In genomic region chr4:141958188-141958587, GRCm38 (mm10) we compare ENCODE assay signal across 8 mouse cellular contexts. TPM values are rescaled to one million over a fixed set of nuclear protein-coding genes. Genes with fewer than 3 reads are reported as not detected.
DNase-seq lines count a peak whose midpoint lies in the region; ATAC-seq and TF ChIP-seq lines count a peak whose summit lies in the region.

No protein-coding gene starts in this region.

- H3K9me3 ChIP-seq in heart, embryonic 14.5 days (ENCODE audit: control insufficient read depth, low read length) = peaks cover 7% of the 10 kb centered on the region; the same call in 1 of the 2 replicates
- no peaks in the 10 kb centered on the region for H3K9me3 ChIP-seq in kidney, postnatal 0 days (replicated peaks; ENCODE audit: low read length)
- no peaks in the 10 kb centered on the region for H3K9me3 ChIP-seq in liver, embryonic 14.5 days (ENCODE audit: control insufficient read depth, low read length)
- 0 out of 2 replicates have a peak, but pooled peaks cover 3% of the 10 kb centered on the region for H3K9me3 ChIP-seq in stomach, embryonic 16.5 days (replicated peaks; ENCODE audit: control insufficient read depth, low read length)

- peak overlapping the region; percentile 26; the same call in 1 of the 2 replicates for H3K4me2 ChIP-seq in heart, embryonic 14.5 days (ENCODE audit: low read length)
- H3K4me2 ChIP-seq in kidney, postnatal 0 days (ENCODE audit: low read length) = peak overlapping the region; percentile 36; the same call in 1 of the 2 replicates
- no peak overlapping the region for H3K4me2 ChIP-seq in liver, embryonic 14.5 days (ENCODE audit: low read depth)
- peak overlapping the region; percentile 37 for H3K4me2 ChIP-seq in stomach, embryonic 16.5 days (ENCODE audit: low read depth, low read length)

- no peak overlapping the region for H3K9ac ChIP-seq in heart, embryonic 14.5 days (ENCODE audit: low read length)
- no peak overlapping the region for H3K9ac ChIP-seq in kidney, postnatal 0 days (ENCODE audit: low read depth, low read length)
- no peak overlapping the region for H3K9ac ChIP-seq in liver, embryonic 14.5 days (replicated peaks)
- peak overlapping the region; percentile 20; the same call in 1 of the 2 replicates for H3K9ac ChIP-seq in stomach, embryonic 16.5 days (ENCODE audit: low read length)

- no peak for TF ChIP-seq POLR2A in bone marrow macrophage, adult 2 months (IDR thresholded peaks at IDR 0.05; ENCODE audit: borderline replicate concordance, low read depth, low read length)

- H3K4me1 ChIP-seq in bone marrow macrophage, adult 2 months (ENCODE audit: control insufficient read depth, insufficient read depth, low read length) = peaks cover 54% of the 10 kb centered on the region
- peaks cover 14 to 22% of the 10 kb centered on the region in 2 experiments for H3K4me1 ChIP-seq in heart, embryonic 14.5 days (ENCODE audit: control insufficient read depth in 2 of 2, insufficient read depth in 2 of 2, low read length in 2 of 2)
- H3K4me1 ChIP-seq in kidney, postnatal 0 days (replicated peaks; ENCODE audit: insufficient read depth, low read length) = 0 out of 2 replicates have a peak, but pooled peaks cover 4% of the 10 kb centered on the region
- H3K4me1 ChIP-seq in liver, embryonic 14.5 days (replicated peaks; ENCODE audit: control insufficient read depth in 2 of 2, insufficient read depth in 2 of 2, low read length in 1 of 2) = peaks cover 0 to 10% of the 10 kb centered on the region in 2 experiments; a peak in 2 of 4 replicates
- H3K4me1 ChIP-seq in stomach, embryonic 16.5 days (ENCODE audit: control insufficient read depth, insufficient read depth, low read length) = peaks cover 27% of the 10 kb centered on the region

- H3K27ac ChIP-seq in bone marrow macrophage, adult 2 months (ENCODE audit: insufficient read depth, low read depth, low read length) = peak overlapping the region; percentile 51
- no peak overlapping the region for H3K27ac ChIP-seq in heart, embryonic 14.5 days (replicated peaks in 1 of 2; ENCODE audit: control insufficient read depth in 1 of 2, insufficient read depth in 1 of 2, low read depth in 2 of 2, low read length in 2 of 2)
- peak overlapping the region; percentile 31; the same call in 1 of the 2 replicates for H3K27ac ChIP-seq in kidney, postnatal 0 days
- no peak overlapping the region for H3K27ac ChIP-seq in liver, embryonic 14.5 days
- H3K27ac ChIP-seq in stomach, embryonic 16.5 days (ENCODE audit: low read length) = peak overlapping the region; percentile 62; the same call in 1 of the 2 replicates

- no peaks in the 10 kb centered on the region for H3K36me3 ChIP-seq in heart, embryonic 14.5 days (ENCODE audit: control insufficient read depth, insufficient read depth, low read length)
- H3K36me3 ChIP-seq in kidney, postnatal 0 days (ENCODE audit: insufficient read depth, low read length) = no peaks in the 10 kb centered on the region
- no peaks in the 10 kb centered on the region for H3K36me3 ChIP-seq in liver, embryonic 14.5 days (replicated peaks; ENCODE audit: control insufficient read depth, insufficient read depth, low read depth)
- H3K36me3 ChIP-seq in stomach, embryonic 16.5 days (ENCODE audit: control insufficient read depth, insufficient read depth, low read length) = no peaks in the 10 kb centered on the region

- DNase-seq in kidney, postnatal 0 days (ENCODE audit: low spot score) = peak; percentile 89
- DNase-seq in liver, embryonic 14.5 days (ENCODE audit: low read depth in 3 of 3, low spot score in 3 of 3) = peak; percentile 26 to 39 (median 36)
- peak; percentile 80 for DNase-seq in neural tube, embryonic 10.5 days (ENCODE audit: extremely low spot score, low spot score)

- no peaks in the 10 kb centered on the region for H3K27me3 ChIP-seq in heart, embryonic 14.5 days (ENCODE audit: control insufficient read depth, insufficient read depth, low read length)
- H3K27me3 ChIP-seq in kidney, postnatal 0 days (ENCODE audit: insufficient read depth, low read length) = no peaks in the 10 kb centered on the region
- no peaks in the 10 kb centered on the region for H3K27me3 ChIP-seq in liver, embryonic 14.5 days (ENCODE audit: control insufficient read depth, insufficient read depth, low read length)
- no peaks in the 10 kb centered on the region for H3K27me3 ChIP-seq in stomach, embryonic 16.5 days (ENCODE audit: control insufficient read depth, insufficient read depth, low read length)

- TF ChIP-seq EP300 in liver, embryonic 14.5 days (IDR thresholded peaks at IDR 0.05; ENCODE audit: low read depth) = no peak

- WGBS in heart, embryonic 14.5 days = 5% methylated on average over 9 of the region's 9 CpGs
- WGBS in kidney, postnatal 0 days = 6% methylated on average over 9 of the region's 9 CpGs
- WGBS in liver, embryonic 14.5 days (ENCODE audit: insufficient replicate concordance) = 6% methylated on average over 9 of the region's 9 CpGs
- WGBS in stomach, embryonic 16.5 days = 6% methylated on average over 9 of the region's 9 CpGs

- TF ChIP-seq CTCF in bone marrow macrophage, adult 2 months (IDR thresholded peaks at IDR 0.05; ENCODE audit: low read depth, low read length) = peak; percentile 73
- TF ChIP-seq CTCF in kidney, postnatal 0 days (IDR thresholded peaks at IDR 0.05; ENCODE audit: low read depth) = peak; percentile 96
- TF ChIP-seq CTCF in liver, embryonic 14.5 days (IDR thresholded peaks at IDR 0.05; ENCODE audit: low read depth) = peak; percentile 89

- no peak overlapping the region for H3K4me3 ChIP-seq in bone marrow macrophage, adult 2 months (ENCODE audit: insufficient read depth, low read length)
- no peak overlapping the region for H3K4me3 ChIP-seq in heart, embryonic 14.5 days (ENCODE audit: control insufficient read depth in 1 of 2, insufficient read depth in 1 of 2, low read depth in 1 of 2, low read length in 2 of 2)
- no peak overlapping the region for H3K4me3 ChIP-seq in kidney, postnatal 0 days (replicated peaks; ENCODE audit: low read depth, low read length)
- H3K4me3 ChIP-seq in liver, embryonic 14.5 days (ENCODE audit: insufficient read depth in 1 of 2, low read depth in 2 of 2, low read length in 2 of 2) = no peak overlapping the region
- H3K4me3 ChIP-seq in stomach, embryonic 16.5 days (replicated peaks; ENCODE audit: low read length) = no peak overlapping the region

- peak; percentile 83 for ATAC-seq in CD4-positive, CD25-positive, alpha-beta regulatory T cell, adult 4 months
- peak; percentile 58; the same call in 1 of the 2 replicates for ATAC-seq in erythroblast, adult 5-6 weeks (replicated peaks; ENCODE audit: low FRiP score, poor library complexity, severe bottlenecking)
- no peak; the same call in 1 of the 2 replicates for ATAC-seq in heart, embryonic 14.5 days (ENCODE audit: insufficient number of reproducible peaks, insufficient read depth, low FRiP score, low read depth)
- ATAC-seq in kidney, postnatal 0 days (replicated peaks; ENCODE audit: low FRiP score, low read depth) = peak; percentile 29; the same call in 1 of the 2 replicates
- no peak for ATAC-seq in liver, embryonic 14.5 days (ENCODE audit: insufficient read depth)
- peak; percentile 79 for ATAC-seq in stomach, embryonic 16.5 days (ENCODE audit: insufficient read depth, low FRiP score)

RNA-seq across cellular contexts. Expression of gene Fhad1, which starts 56.7 kb away (rescaled TPM):
- 1 to 10 TPM in 1 of 2 experiments, not detected in 1; 1.0 TPM for polyA plus RNA-seq in CD4-positive, CD25-positive, alpha-beta regulatory T cell, adult 4 months (2017; shearing (Covaris generic))
- 3.2 and 4.9 TPM in 2 replicates for polyA plus RNA-seq in bone marrow macrophage, adult 2 months (2012; ENCODE audit: insufficient read depth, insufficient read length, missing spikeins)
- total RNA-seq in erythroblast, adult 5-6 weeks (2015; ENCODE audit: low replicate concordance) = not detected in 2 replicates
- 0.17 TPM in 1 of 2 replicates, not detected in the other for total RNA-seq in erythroblast, adult 5-6 weeks (2017; ENCODE audit: low replicate concordance)
- 2.5 and 3.3 TPM in 2 replicates for polyA plus RNA-seq in heart, embryonic 14.5 days (2014; fragmentation: Nextera tagmentation; extraction: Ambion mirVana)
- polyA plus RNA-seq in kidney, postnatal 0 days (2015; fragmentation: Nextera tagmentation; extraction: Ambion mirVana) = 0.32 and 0.50 TPM in 2 replicates
- polyA plus RNA-seq in liver, embryonic 14.5 days (2012; rRNA removed) = 0.03 and 0.23 TPM in 2 replicates
- 0.11 TPM in 1 of 2 replicates, not detected in the other for polyA plus RNA-seq in liver, embryonic 14.5 days (2014; fragmentation: Nextera tagmentation; extraction: Ambion mirVana)
- 5.3 and 5.8 TPM in 2 replicates for polyA plus RNA-seq in stomach, embryonic 16.5 days (2015; fragmentation: Nextera tagmentation; extraction: Ambion mirVana)

Comparison
In these comparisons a context has a peak if more than half of its experiments do, and no peak if none do; other contexts are left out.
1. ATAC-seq: peak in CD4-positive, CD25-positive, alpha-beta regulatory T cell, adult 4 months (single experiment), erythroblast, adult 5-6 weeks (single experiment), kidney, postnatal 0 days (single experiment) and stomach, embryonic 16.5 days (single experiment); none in heart, embryonic 14.5 days (single experiment) and liver, embryonic 14.5 days (single experiment).
2. H3K27ac ChIP-seq: peak in bone marrow macrophage, adult 2 months (single experiment), kidney, postnatal 0 days (single experiment) and stomach, embryonic 16.5 days (single experiment); none in heart, embryonic 14.5 days (0 of 2) and liver, embryonic 14.5 days (single experiment).
3. DNase-seq: peak in every context shown above with its lines; median percentile 89 in kidney, postnatal 0 days; 80 in neural tube, embryonic 10.5 days; 36 in liver, embryonic 14.5 days.
4. Peak in every context shown above with its lines, with median percentiles within 50 percentile points of each other: CTCF ChIP-seq.